Mouse (Mus musculus): Measurements from ENCODE around the gene Rab36. TPM values are rescaled to one million over a fixed set of nuclear protein-coding genes. Genes with fewer than 3 reads are reported as not detected.

The Rab36 gene
- total and polyA plus RNA-seq, 3 experiments = not detected

- no peak overlapping the region for H3K27ac ChIP-seq (ENCODE audit: control insufficient read depth, low read depth, low read length)
- no peaks in the 10 kb centered on the region for H3K27me3 ChIP-seq (ENCODE audit: control insufficient read depth in 1 of 2, insufficient read depth in 2 of 2, low read length in 2 of 2)
- H3K9ac ChIP-seq (ENCODE audit: control insufficient read depth, low read depth, low read length, poor library complexity, severe bottlenecking) = no peak overlapping the region
- no peaks in the 10 kb centered on the region for H3K4me1 ChIP-seq (ENCODE audit: control insufficient read depth in 1 of 2, insufficient read depth in 2 of 2, low read length in 2 of 2)
- H3K9me3 ChIP-seq (replicated peaks; ENCODE audit: insufficient read depth, low read length) = no peaks in the 10 kb centered on the region
- no peaks in the 10 kb centered on the region for H3K36me3 ChIP-seq (ENCODE audit: control insufficient read depth in 1 of 2, insufficient read depth in 2 of 2, low read length in 2 of 2)
- TF ChIP-seq TAL1 (IDR thresholded peaks at IDR 0.05; ENCODE audit: low read length) = no peak
- TF ChIP-seq ETS1 (IDR thresholded peaks at IDR 0.05; ENCODE audit: low read depth, low read length) = no peak
- no peak for TF ChIP-seq MEF2A (IDR thresholded peaks at IDR 0.05; ENCODE audit: extremely low read depth, insufficient replicate concordance, low read depth, low read length, poor library complexity, severe bottlenecking)
- TF ChIP-seq ZKSCAN1 (IDR thresholded peaks at IDR 0.05; ENCODE audit: low read depth, low read length) = no peak
- no peak for TF ChIP-seq CTCF (IDR thresholded peaks at IDR 0.05 in 2 of 3, conservative IDR thresholded peaks at IDR 0.05 in 1 of 3; ENCODE audit: control insufficient read depth in 1 of 3, insufficient read depth in 1 of 3, low read depth in 2 of 3, low read length in 3 of 3, poor library complexity in 1 of 3, severe bottlenecking in 1 of 3)
- no peak overlapping the region for H3K4me3 ChIP-seq (ENCODE audit: control insufficient read depth in 1 of 2, insufficient read depth in 1 of 2, low read depth in 2 of 2, low read length in 2 of 2)
- no peaks in the 10 kb centered on the region for H3K79me2 ChIP-seq (ENCODE audit: control insufficient read depth, insufficient read depth, low read length, poor library complexity)
- DNase-seq (ENCODE audit: low read depth, low spot score) = no peak
Observed at GRCm38 (mm10) chr10:75053655-75054054, 16.8 kb downstream of the Rab36 start.

GRCm38 (mm10) chr10:75054125-75054524, 17.3 kb downstream of the Rab36 start:
- Histone ChIP-seq H3K4me3 (ENCODE audit: control insufficient read depth in 1 of 2, insufficient read depth in 1 of 2, low read depth in 2 of 2, low read length in 2 of 2) (no peak overlapping the region), H3K4me1 (ENCODE audit: control insufficient read depth in 1 of 2, insufficient read depth in 2 of 2, low read length in 2 of 2) (no peaks in the 10 kb centered on the region), H3K9ac (ENCODE audit: control insufficient read depth, low read depth, low read length, poor library complexity, severe bottlenecking) (no peak overlapping the region), H3K27me3 (ENCODE audit: control insufficient read depth in 1 of 2, insufficient read depth in 2 of 2, low read length in 2 of 2) (no peaks in the 10 kb centered on the region), H3K79me2 (ENCODE audit: control insufficient read depth, insufficient read depth, low read length, poor library complexity) (no peaks in the 10 kb centered on the region), H3K36me3 (ENCODE audit: control insufficient read depth in 1 of 2, insufficient read depth in 2 of 2, low read length in 2 of 2) (no peaks in the 10 kb centered on the region), H3K9me3 (replicated peaks; ENCODE audit: insufficient read depth, low read length) (no peaks in the 10 kb centered on the region), H3K27ac (ENCODE audit: control insufficient read depth, low read depth, low read length) (no peak overlapping the region)
- DNase-seq (ENCODE audit: low read depth, low spot score) = no peak
- TF ChIP-seq CHD2 (IDR thresholded peaks at IDR 0.05; ENCODE audit: low read length) (no peak), ETS1 (IDR thresholded peaks at IDR 0.05; ENCODE audit: low read depth, low read length) (no peak), HCFC1 (IDR thresholded peaks at IDR 0.05; ENCODE audit: low read depth, low read length) (no peak), GATA1 (IDR thresholded peaks at IDR 0.05; ENCODE audit: low read depth, low read length) (no peak), ZMIZ1 (IDR thresholded peaks at IDR 0.05; ENCODE audit: low read depth, low read length) (no peak), ZNF384 (IDR thresholded peaks at IDR 0.05; ENCODE audit: low read depth, low read length) (no peak), SIN3A (IDR thresholded peaks at IDR 0.05; ENCODE audit: low read length) (no peak), USF1 (IDR thresholded peaks at IDR 0.05; ENCODE audit: low read depth, low read length) (no peak), TCF12 (IDR thresholded peaks at IDR 0.05; ENCODE audit: low read depth, low read length) (no peak), MXI1 (IDR thresholded peaks at IDR 0.05; ENCODE audit: low read depth, low read length) (no peak)

- H3K79me2 ChIP-seq (ENCODE audit: control insufficient read depth, insufficient read depth, low read length, poor library complexity) = no peaks in the 10 kb centered on the region
- no peaks in the 10 kb centered on the region for H3K4me1 ChIP-seq (ENCODE audit: control insufficient read depth in 1 of 2, insufficient read depth in 2 of 2, low read length in 2 of 2)
- H3K9me3 ChIP-seq (replicated peaks; ENCODE audit: insufficient read depth, low read length) = no peaks in the 10 kb centered on the region
- no peaks in the 10 kb centered on the region for H3K36me3 ChIP-seq (ENCODE audit: control insufficient read depth in 1 of 2, insufficient read depth in 2 of 2, low read length in 2 of 2)
- no peak for DNase-seq (ENCODE audit: low read depth, low spot score)
- no peak overlapping the region for H3K9ac ChIP-seq (ENCODE audit: control insufficient read depth, low read depth, low read length, poor library complexity, severe bottlenecking)
- H3K4me3 ChIP-seq (ENCODE audit: control insufficient read depth in 1 of 2, insufficient read depth in 1 of 2, low read depth in 2 of 2, low read length in 2 of 2) = no peak overlapping the region
- H3K27me3 ChIP-seq (ENCODE audit: control insufficient read depth in 1 of 2, insufficient read depth in 2 of 2, low read length in 2 of 2) = no peaks in the 10 kb centered on the region
- H3K27ac ChIP-seq (ENCODE audit: control insufficient read depth, low read depth, low read length) = no peak overlapping the region
- TF ChIP-seq ZMIZ1 (IDR thresholded peaks at IDR 0.05; ENCODE audit: low read depth, low read length) = no peak
- no peak for TF ChIP-seq TBP (IDR thresholded peaks at IDR 0.05; ENCODE audit: low read depth, low read length)
- TF ChIP-seq RCOR1 (IDR thresholded peaks at IDR 0.05; ENCODE audit: low read depth, low read length) = no peak
- TF ChIP-seq RAD21 (IDR thresholded peaks at IDR 0.05; ENCODE audit: low read depth, low read length) = no peak
- no peak for TF ChIP-seq USF1 (IDR thresholded peaks at IDR 0.05; ENCODE audit: low read depth, low read length)
- TF ChIP-seq ZNF384 (IDR thresholded peaks at IDR 0.05; ENCODE audit: low read depth, low read length) = no peak
- TF ChIP-seq TCF12 (IDR thresholded peaks at IDR 0.05; ENCODE audit: low read depth, low read length) = no peak
- TF ChIP-seq CHD1 (IDR thresholded peaks at IDR 0.05; ENCODE audit: low read depth, low read length) = no peak
- no peak for TF ChIP-seq HCFC1 (IDR thresholded peaks at IDR 0.05; ENCODE audit: low read depth, low read length)
- TF ChIP-seq NELFE (IDR thresholded peaks at IDR 0.05; ENCODE audit: low read depth, low read length) = no peak
- TF ChIP-seq CTCF (IDR thresholded peaks at IDR 0.05 in 2 of 3, conservative IDR thresholded peaks at IDR 0.05 in 1 of 3; ENCODE audit: control insufficient read depth in 1 of 3, insufficient read depth in 1 of 3, low read depth in 2 of 3, low read length in 3 of 3, poor library complexity in 1 of 3, severe bottlenecking in 1 of 3) = no peak
- no peak for TF ChIP-seq MAX (IDR thresholded peaks at IDR 0.05; ENCODE audit: low read length)
- no peak for TF ChIP-seq NRF1 (IDR thresholded peaks at IDR 0.05; ENCODE audit: insufficient read depth, low read depth, low read length, poor library complexity, severe bottlenecking)
- no peak for TF ChIP-seq GATA1 (IDR thresholded peaks at IDR 0.05; ENCODE audit: low read depth, low read length)
Observed at GRCm38 (mm10) chr10:75055672-75056071, 18.8 kb downstream of the Rab36 start.
